Mouse (Mus musculus) liver, embryonic 14.5 days (tissue): Measurements from ENCODE around the gene Sla2. TPM values are rescaled to one million over a fixed set of nuclear protein-coding genes. Genes with fewer than 3 reads are reported as not detected.
A peak's percentile ranks its signal among the peaks of the same experiment; 100 is the strongest.

ENCODE experiments used
- ATAC-seq: fragments of 200-750 bp; cut with Nextera tagmentation; 2 replicates; pipeline ENCODE4 v1.8.0; 2017; ENCODE audit warnings: moderate number of reproducible peaks, mild to moderate bottlenecking, moderate library complexity; ENCODE audit not compliant: insufficient read depth
- DNase-seq, 3 experiments: peaks; one replicate each; pipeline ENCODE4 v3.0.0-alpha.2; 2012 to 2013; ENCODE audit warnings: low read depth in 3 of 3, low spot score in 3 of 3
- H3K27ac ChIP-seq: fragments of 300-500 bp; sonication (generic); 2 replicates; pipeline ENCODE4 v1.5.1; 2014; ENCODE audit warnings: moderate library complexity, mild to moderate bottlenecking, control low read depth, inconsistent platforms
- H3K27me3 ChIP-seq: fragments of 300-500 bp; sonication (generic); 2 replicates; pipeline ENCODE4 v1.6.1; 2014; ENCODE audit warnings: mild to moderate bottlenecking, low read length, moderate library complexity; ENCODE audit not compliant: control insufficient read depth, insufficient read depth
- H3K36me3 ChIP-seq: fragments of 300-500 bp; sonication (generic); replicated peaks from 2 replicates; pipeline ENCODE4 v1.6.1; 2014; ENCODE audit warnings: low read depth; ENCODE audit not compliant: control insufficient read depth, insufficient read depth
- H3K4me1 ChIP-seq, 2 experiments: fragments of 200-500 bp in 1 of 2; fragments of 300-500 bp in 1 of 2; sonication (generic) in 1 of 2; replicated peaks; 2 replicates each; pipeline ENCODE4 v1.6.1; 2012 to 2014; ENCODE audit warnings: antibody characterized with exemption in 1 of 2, inconsistent platforms in 1 of 2, low read length in 1 of 2; ENCODE audit not compliant: control insufficient read depth in 2 of 2, insufficient read depth in 2 of 2
- H3K4me2 ChIP-seq: fragments of 300-500 bp; sonication (generic); 2 replicates; pipeline ENCODE4 v1.6.1; 2014; ENCODE audit warnings: low read depth, mild to moderate bottlenecking, control low read depth, moderate library complexity
- H3K4me3 ChIP-seq, 2 experiments: fragments of 200-500 bp in 1 of 2; fragments of 300-500 bp in 1 of 2; sonication (generic) in 1 of 2; 2 replicates each; pipeline ENCODE4 v1.5.1; 2012 to 2014; ENCODE audit warnings: low read depth in 2 of 2, low read length in 2 of 2, mild to moderate bottlenecking in 2 of 2, control low read depth in 1 of 2, inconsistent platforms in 1 of 2, moderate library complexity in 1 of 2; ENCODE audit not compliant: insufficient read depth in 1 of 2
- H3K9ac ChIP-seq: fragments of 300-500 bp; sonication (generic); replicated peaks from 2 replicates; pipeline ENCODE4 v1.6.1; 2014; ENCODE audit warnings: mild to moderate bottlenecking, control low read depth, moderate library complexity
- H3K9me3 ChIP-seq: fragments of 300-500 bp; sonication (generic); 2 replicates; pipeline ENCODE4 v1.6.1; 2016; ENCODE audit warnings: low read length, mixed read lengths; ENCODE audit not compliant: control insufficient read depth
- CTCF ChIP-seq: IDR thresholded peaks from 2 replicates; pipeline ENCODE4 v1.5.1; 2016; ENCODE audit warnings: antibody characterized with exemption, low read depth, control low read depth
- EP300 ChIP-seq: IDR thresholded peaks from 2 replicates; pipeline ENCODE4 v1.6.1; 2016; ENCODE audit warnings: antibody characterized with exemption, low read depth
- WGBS: fragments of 180-500 bp; shearing (Covaris S2); extraction: QIAGEN DNeasy Blood & Tissue Kit; methylation state at CpG from one replicate; pipeline ENCODE4 v1.1.7; 2014; ENCODE audit not compliant: insufficient replicate concordance; 5-methylcytosine and 5-hydroxymethylcytosine counted together
- polyA plus RNA-seq, 2 experiments: library from polyadenylated mRNA; depleted of rRNA in 1 of 2; stranded (reverse) in 1 of 2; unstranded in 1 of 2; fragments of >200 nt; fragmentation: Nextera tagmentation in 1 of 2; extraction: Ambion mirVana in 1 of 2; gene quantifications; 2 replicates each; pipeline versions ENCODE4 v1.2.1 to v1.2.3; 2012 to 2014

The Sla2 gene
- polyA plus RNA-seq, 2 experiments, result 0.90 to 1.4 TPM

DNA sequence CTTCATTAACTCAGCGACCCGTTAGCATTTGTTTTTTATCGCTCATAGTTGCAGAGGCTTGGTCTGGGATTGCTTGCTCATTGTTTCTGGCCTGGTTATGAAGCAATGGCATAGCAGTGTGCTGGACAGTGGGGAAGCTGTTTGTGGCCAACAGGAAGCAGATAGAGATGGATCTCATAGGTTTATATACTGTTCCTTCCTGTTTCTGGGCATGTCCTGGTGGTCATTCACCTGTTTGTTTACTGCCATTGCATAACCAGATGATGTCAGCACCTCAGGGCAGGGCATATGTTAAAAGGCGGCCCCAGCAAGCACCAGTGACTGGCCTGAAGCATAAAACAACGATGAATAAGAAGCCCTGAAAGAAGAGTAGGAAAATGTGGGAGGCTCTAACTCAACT is 36.5 kb downstream of the Sla2 start:
- TF ChIP-seq CTCF, result no peak
- TF ChIP-seq EP300, result no peak
- DNase-seq, result no peak
- no peak overlapping the region for H3K27ac ChIP-seq
- no peak overlapping the region for H3K9ac ChIP-seq
- peaks cover 2% of the 10 kb centered on the region for H3K36me3 ChIP-seq
- no peak overlapping the region for H3K4me2 ChIP-seq
- H3K9me3 ChIP-seq, result no peaks in the 10 kb centered on the region
- whole genome bisulfite sequencing, result 78% methylated on average over 5 of the region's 5 CpGs
- 0 out of 2 replicates have a peak, but pooled peaks have one; percentile 33 for ATAC-seq
- peaks cover 0 to 2% of the 10 kb centered on the region in 2 experiments; a peak in 1 of 4 replicates for H3K4me1 ChIP-seq
- no peak overlapping the region for H3K4me3 ChIP-seq
- H3K27me3 ChIP-seq, result no peaks in the 10 kb centered on the region

GRCm38 (mm10) chr2:156848526-156849182 is 38.3 kb downstream of the Sla2 start:
- WGBS, result 58% methylated on average over 6 of the region's 6 CpGs
- Histone ChIP-seq H3K4me2 (no peak overlapping the region), H3K27me3 (no peaks in the 10 kb centered on the region), H3K9me3 (no peaks in the 10 kb centered on the region), H3K4me1 (peaks cover 0 to 2% of the 10 kb centered on the region in 2 experiments; a peak in 1 of 4 replicates), H3K4me3 (no peak overlapping the region), H3K9ac (no peak overlapping the region), H3K27ac (no peak overlapping the region), H3K36me3 (peaks cover 2% of the 10 kb centered on the region)
- TF ChIP-seq EP300 (no peak), CTCF (no peak)
- DNase-seq (no peak), ATAC-seq (no peak)

GRCm38 (mm10) chr2:156847653-156848052 is 39.3 kb downstream of the Sla2 start:
- ATAC-seq, result no peak
- Histone ChIP-seq H3K9me3 (no peaks in the 10 kb centered on the region), H3K4me3 (no peak overlapping the region), H3K4me1 (peaks cover 0 to 3% of the 10 kb centered on the region in 2 experiments; a peak in 2 of 4 replicates), H3K4me2 (no peak overlapping the region), H3K27me3 (no peaks in the 10 kb centered on the region), H3K9ac (no peak overlapping the region), H3K36me3 (peaks cover 2% of the 10 kb centered on the region), H3K27ac (no peak overlapping the region)
- no peak for DNase-seq
- no peak for TF ChIP-seq CTCF
- TF ChIP-seq EP300, result no peak
- 65% methylated on average over 6 of the region's 6 CpGs for WGBS

- Histone ChIP-seq H3K9ac (no peak overlapping the region), H3K4me2 (no peak overlapping the region), H3K9me3 (no peaks in the 10 kb centered on the region), H3K4me3 (no peak overlapping the region), H3K27ac (no peak overlapping the region), H3K4me1 (peaks cover 4 to 7% of the 10 kb centered on the region in 2 experiments; a peak in 3 of 4 replicates), H3K36me3 (no peaks in the 10 kb centered on the region; the same call in none of the 2 replicates), H3K27me3 (no peaks in the 10 kb centered on the region)
- ATAC-seq, result no peak
- TF ChIP-seq CTCF, result no peak
- TF ChIP-seq EP300, result no peak
- no peak for DNase-seq
- WGBS, result 73% methylated on average over 10 of the region's 10 CpGs
Measured at GRCm38 (mm10) chr2:156844715-156845114, 42.3 kb downstream of the Sla2 start.

DNA sequence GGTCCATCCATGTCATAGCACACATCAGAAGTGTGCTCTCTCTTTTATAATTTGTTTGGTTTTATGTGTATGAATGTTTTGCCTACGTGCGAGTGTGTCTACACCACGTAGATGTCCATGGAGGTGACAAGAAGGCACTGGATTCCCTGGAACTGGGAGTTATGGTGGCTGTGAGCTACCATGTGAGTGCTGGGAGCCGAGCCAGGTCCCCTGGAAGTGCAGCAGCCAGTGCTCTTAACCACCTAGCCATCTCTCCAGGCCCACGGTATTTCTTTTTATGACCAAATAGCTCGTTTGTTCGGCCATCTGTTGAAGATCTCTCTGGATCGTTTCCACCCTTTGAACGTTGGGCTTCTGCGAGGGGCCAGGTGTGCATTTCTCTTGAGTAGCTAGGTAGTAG is 43.7 kb downstream of the Sla2 start:
- ATAC-seq, result no peak
- 81% methylated on average over 10 of the region's 10 CpGs for WGBS
- no peak overlapping the region for H3K9ac ChIP-seq
- no peak overlapping the region for H3K27ac ChIP-seq
- no peaks in the 10 kb centered on the region for H3K9me3 ChIP-seq
- H3K36me3 ChIP-seq, result no peaks in the 10 kb centered on the region; the same call in 1 of the 2 replicates
- TF ChIP-seq EP300, result no peak
- TF ChIP-seq CTCF, result no peak
- DNase-seq, result no peak
- H3K4me3 ChIP-seq, result no peak overlapping the region
- H3K27me3 ChIP-seq, result no peaks in the 10 kb centered on the region
- no peak overlapping the region for H3K4me2 ChIP-seq
- peaks cover 4 to 7% of the 10 kb centered on the region in 2 experiments; a peak in 3 of 4 replicates for H3K4me1 ChIP-seq
